Mouse (Mus musculus) gastrocnemius, adult 8-10 months (tissue): ENCODE measurements at regions not wholly inside any gene's neighbourhood (a gene's known extent, or its start where the extent isn't known, plus 50 kb on each side); places are given as distances from the start of the nearest gene placed in this dataset.

Source experiments
- DNase-seq, 2 experiments: peaks; one replicate each; pipeline ENCODE4 v3.0.0; 2022; ENCODE audit warnings: low spot score in 2 of 2

- no peak for DNase-seq
Observed at GRCm38 (mm10) chr13:72691783-72692729, 63.4 kb downstream of the Irx2 start.

- DNase-seq: no peak
Observed at GRCm38 (mm10) chr13:72707469-72707868, 78.8 kb downstream of the Irx2 start.

- DNase-seq: no peak
Observed at GRCm38 (mm10) chr13:72708728-72709127, 80.1 kb downstream of the Irx2 start.

DNA sequence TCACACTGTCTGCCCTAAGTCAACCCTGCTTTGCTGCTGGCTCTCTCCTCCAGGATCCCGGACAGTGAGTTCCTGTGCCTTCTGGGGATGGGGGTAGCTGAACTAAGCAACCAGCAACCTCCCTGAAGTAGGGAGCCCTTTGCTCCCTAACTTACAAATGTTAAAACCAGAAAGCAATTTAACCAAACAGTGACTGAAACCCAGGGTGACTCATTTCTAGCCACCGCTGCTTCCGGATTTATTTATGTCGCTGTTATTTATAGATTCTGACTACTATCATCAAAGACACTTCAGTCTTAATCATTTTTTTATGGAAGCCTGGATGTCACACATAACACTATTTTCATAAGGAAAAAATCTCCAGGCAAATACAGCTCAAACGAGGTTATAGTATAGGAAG is 81.4 kb downstream of the Irx2 start:
- DNase-seq: no peak

DNA sequence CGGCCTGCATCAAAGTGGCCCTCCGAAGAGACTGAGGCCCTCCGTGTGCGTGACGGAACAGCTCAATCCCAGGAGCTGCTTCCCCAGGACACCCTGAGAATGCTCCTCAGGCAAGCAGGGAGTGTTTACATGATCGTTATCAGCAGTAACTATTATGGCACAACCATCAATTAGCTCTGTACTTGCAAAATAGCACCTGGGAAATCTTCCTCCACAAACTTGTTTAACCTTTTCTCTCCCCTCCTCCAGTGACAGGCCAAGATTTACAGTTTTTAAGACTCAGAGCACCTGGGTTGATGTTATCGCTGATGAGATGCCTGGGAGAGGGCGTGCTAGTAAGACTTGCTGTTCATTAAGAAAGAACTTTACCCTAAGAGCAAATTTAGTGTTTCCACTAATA is 82.5 kb downstream of the Irx2 start:
- DNase-seq: no peak

- DNase-seq: no peak
Observed at GRCm38 (mm10) chr13:72711842-72712330, 83.3 kb downstream of the Irx2 start.

GRCm38 (mm10) chr13:72714793-72715192 is 86.2 kb downstream of the Irx2 start:
- DNase-seq: no peak

GRCm38 (mm10) chr13:72715959-72716680 is 87.5 kb downstream of the Irx2 start:
- DNase-seq: no peak

DNA sequence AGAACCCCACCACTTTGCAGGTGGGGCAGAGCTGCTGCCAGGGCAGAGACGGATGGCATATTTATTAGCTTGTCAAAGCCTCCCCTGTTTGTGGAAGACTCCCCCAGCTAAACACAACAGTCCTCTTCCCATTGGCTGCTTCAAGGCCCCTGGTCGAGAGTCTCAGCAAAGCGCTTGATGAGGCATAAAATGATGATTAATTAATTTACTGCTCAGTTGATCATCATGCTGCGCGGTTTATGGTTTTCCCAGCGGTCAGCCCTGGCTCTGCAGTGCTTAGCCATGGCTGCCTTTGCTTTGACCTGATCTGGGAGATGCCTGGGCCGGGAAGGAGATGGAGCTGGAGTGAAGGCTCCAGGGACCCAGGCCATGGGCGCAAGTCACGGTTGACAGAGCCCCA is 98.5 kb downstream of the Irx2 start:
- DNase-seq: no peak

DNA sequence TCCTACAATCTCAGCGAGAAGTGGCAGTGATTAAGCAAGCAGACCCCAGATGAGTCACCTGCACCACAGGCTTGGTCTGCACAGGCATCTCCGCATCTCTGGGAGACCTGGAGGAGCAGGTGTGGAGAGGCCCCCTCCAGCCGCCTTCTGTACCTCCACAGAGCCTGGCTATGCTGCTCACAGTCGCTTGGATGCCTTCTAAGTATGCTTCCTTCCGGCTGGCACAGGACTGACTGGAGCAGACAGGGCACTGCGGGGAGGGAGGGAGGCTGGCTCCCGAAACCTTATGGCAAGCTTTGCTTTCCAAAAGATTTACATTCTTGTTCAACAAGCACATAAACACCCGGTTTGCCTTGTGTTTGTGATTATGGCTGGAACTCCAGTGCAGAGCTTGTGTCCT is 107.3 kb downstream of the Irx2 start:
- no peak for DNase-seq

DNA sequence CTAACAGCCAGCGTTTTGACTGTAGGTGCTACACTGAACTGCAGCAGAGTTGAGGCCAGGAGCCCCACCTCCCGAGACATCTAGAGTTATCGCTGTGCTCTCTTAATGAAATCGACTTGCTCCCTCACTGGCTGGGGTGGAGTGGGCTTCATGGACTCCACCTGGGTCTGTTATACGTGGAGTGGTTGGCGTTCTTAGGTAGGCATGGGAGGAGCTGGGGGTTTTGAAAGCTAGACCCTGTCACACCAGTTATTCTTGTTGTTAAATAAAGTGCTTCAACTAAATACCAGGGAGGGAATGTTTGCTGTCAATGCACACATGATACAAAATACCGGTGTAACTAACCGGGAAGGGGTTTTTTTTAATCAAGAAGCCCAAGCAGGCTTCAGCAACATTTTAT is 108.4 kb downstream of the Irx2 start:
- DNase-seq: no peak

DNA sequence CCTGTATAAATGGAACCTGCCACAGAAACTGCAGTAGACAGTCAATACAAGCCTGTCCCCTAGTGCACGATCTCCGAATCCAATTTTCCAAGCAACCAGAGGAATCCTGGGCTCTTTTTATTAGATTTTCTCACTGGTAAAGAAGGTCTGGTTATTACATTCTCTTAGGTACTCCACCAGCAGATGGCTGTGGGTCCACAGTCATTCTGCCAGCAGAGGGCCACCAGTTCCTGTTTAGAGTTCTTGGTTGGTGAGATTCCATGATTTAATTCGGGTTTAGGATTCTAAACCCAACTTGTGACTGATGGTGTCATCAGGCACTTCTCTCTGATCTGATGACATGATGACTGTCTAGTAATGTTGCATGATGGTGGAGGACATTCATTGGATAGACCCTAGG is 118.6 kb downstream of the Irx2 start:
- no peak for DNase-seq

DNA sequence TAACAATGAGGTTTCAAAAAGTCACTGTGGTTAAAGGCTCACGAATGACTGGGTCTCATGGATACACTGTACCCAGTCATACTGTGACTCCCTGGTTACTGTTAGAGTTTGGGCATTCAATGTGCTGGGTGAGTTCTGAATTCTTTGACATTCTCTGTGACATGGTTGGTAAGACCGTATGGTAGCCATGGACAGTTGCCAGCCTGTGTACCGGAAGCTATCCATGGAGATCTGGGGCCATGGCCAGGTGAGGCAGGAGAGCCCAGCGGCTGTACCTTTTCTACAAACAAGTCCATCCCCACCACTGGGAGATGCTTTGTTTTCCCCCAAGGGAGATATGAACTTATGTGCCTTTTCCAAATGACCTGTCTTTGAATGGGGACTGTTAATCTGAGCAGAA is 126.4 kb downstream of the Irx2 start:
- no peak for DNase-seq

DNA sequence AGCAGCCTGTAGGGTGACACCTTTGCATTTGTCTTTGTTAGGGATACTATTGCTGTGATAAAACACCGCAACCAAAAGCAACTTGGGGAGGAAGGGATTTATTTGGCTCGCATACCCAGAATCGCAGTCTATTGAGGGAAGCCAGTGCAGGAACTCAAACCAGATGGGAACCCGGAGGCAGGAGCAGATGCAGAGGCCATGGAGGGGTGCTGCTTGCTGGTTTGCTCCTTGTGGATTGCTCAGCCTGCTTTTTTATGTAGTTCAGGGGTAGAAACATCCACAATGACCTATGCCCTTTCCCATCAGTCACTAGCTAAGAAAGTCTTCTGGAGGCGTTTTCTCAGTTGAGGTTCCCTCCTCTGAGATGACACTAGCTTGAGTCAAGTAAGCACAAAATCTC is 133.9 kb downstream of the Irx2 start:
- DNase-seq: no peak

GRCm38 (mm10) chr13:72763337-72763736 is 134.7 kb downstream of the Irx2 start:
- no peak for DNase-seq

DNA sequence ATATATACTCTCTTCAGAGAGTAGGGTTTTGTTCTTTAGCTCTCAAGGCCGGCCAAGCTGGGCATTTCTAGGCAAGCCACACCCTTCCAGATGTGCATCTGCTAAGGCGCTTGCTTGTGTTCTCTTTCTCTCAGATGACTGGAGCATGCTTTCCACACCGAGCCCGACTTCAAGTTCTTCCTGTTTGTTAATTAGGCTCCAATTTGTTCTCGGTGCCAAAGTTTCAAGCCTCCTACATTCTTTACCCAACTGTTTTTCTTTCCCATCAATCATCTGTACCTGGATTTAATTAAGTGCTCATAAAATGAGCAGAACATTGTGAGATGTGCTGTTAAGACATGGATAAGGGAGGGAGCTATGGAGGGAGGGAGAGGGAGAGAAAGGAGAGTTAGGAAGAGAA is 138.7 kb downstream of the Irx2 start:
- DNase-seq: no peak

DNA sequence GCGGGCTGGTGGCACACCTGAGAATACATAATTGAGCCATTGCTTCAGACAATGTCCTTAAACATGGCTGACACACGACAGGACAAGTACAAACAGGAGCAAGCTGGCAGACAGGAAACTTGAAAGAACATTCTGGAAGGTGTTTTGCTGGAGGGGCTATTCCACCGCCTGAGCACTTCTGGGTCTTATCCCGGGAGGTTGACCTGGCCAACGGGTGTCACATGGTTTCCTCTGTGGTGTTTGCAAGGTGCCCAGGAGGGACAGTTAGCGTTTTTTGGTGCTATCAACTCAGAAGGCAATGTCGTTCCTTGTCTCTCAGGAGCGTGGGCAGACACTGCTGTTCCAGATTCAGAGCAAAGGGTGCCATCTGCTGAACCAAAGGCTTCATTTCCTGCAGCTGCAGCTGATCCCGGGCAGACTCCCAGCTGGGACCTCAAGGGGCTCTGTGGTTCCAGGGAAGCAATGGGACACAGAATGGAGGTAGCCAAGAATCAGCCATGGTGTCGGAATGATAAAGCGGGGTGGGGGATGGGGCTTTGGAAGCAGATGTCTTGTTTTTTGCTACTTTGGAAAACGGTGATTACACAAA is 140.5 kb downstream of the Irx2 start:
- DNase-seq: no peak

GRCm38 (mm10) chr13:72783026-72783726 is 154.6 kb downstream of the Irx2 start:
- no peak for DNase-seq

GRCm38 (mm10) chr13:72783727-72784070 is 155.1 kb downstream of the Irx2 start:
- no peak for DNase-seq

- no peak for DNase-seq
Observed at GRCm38 (mm10) chr13:72792695-72793094, 164.1 kb downstream of the Irx2 start.

DNA sequence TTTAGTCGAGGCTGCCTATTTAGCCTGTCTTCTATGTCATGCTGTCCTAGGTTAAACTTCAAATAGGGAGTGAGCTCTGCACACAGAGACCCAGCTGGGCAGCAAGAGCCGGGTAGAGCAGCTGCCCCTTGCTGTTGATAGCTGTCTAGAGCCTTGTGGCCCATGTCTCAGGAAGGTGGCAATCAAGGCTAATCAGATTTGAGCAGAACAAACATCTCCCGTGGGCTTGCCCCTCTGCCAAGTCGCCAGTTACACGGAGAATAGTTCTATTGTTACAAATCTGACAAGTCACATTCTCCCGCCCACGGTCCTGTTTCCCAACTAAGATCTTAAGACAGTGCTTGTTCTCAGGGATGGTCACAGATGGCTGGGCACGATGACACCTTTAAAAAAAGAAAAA is 171.4 kb downstream of the Irx2 start:
- DNase-seq: no peak

DNA sequence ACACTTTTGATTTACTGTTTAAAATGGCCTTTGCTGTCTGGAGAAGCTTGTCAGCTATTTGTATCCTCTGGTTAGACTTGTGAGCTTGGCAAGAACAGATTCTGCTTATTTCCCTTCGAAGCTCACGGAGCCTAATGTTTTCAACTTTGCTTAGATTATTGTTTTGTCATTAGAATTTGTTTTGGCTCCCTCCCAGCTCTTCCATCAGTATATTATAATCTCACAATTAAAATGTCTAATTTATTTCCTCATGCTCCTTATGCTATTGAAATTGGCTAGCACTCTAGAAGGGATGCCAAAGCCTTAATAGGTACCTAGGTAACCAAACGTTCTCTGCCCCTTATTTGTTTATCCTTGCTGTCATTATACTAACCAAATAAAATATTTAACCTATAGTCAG is 171.9 kb downstream of the Irx2 start:
- no peak for DNase-seq
